ENCODE assay signal across 7 mouse cellular contexts in the genomic region with DNA sequence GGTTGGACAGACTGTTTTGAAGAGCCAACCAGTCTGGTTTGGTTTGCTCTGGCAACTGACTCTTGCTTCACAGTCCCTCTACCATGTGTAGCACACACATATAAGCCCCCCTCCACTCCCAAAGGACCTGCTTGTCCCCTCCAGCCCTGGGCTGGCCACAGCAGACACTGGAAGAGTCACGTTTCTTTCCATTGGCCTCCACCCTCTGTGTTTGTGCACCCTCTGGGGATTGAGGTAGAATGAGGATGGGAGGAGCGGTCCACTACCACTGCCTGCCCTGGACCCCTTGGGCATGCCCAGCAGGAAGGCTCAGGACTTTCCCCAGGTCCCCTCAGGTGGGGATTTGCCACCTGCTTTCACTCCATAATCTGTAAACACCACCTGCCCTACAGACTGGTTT. TPM values are rescaled to one million over a fixed set of nuclear protein-coding genes. Genes with fewer than 3 reads are reported as not detected.
A peak's percentile ranks its signal among the peaks of the same experiment; 100 is the strongest.
DNase-seq lines count a peak whose midpoint lies in the region; ATAC-seq and TF ChIP-seq lines count a peak whose summit lies in the region.

No protein-coding gene starts in this region.

- peaks cover 40% of the 10 kb centered on the region for H3K4me1 ChIP-seq in lung, embryonic 16.5 days (replicated peaks; ENCODE audit: control insufficient read depth, insufficient read depth, low read length)
- H3K4me1 ChIP-seq in heart, postnatal 0 days (ENCODE audit: control insufficient read depth, insufficient read depth), result peaks cover 7% of the 10 kb centered on the region; the same call in 1 of the 2 replicates
- peaks cover 27% of the 10 kb centered on the region for H3K4me1 ChIP-seq in liver, embryonic 11.5 days (replicated peaks; ENCODE audit: control insufficient read depth, insufficient read depth, low read length)
- H3K4me1 ChIP-seq in stomach, embryonic 15.5 days, result peaks cover 28% of the 10 kb centered on the region

- DNase-seq in lung, postnatal 36 days, result no peak
- no peak for DNase-seq in heart, postnatal 0 days (ENCODE audit: low spot score)
- no peak for DNase-seq in liver, embryonic 11.5 days (ENCODE audit: low spot score)
- DNase-seq in ovary, postnatal 14 days (ENCODE audit: low spot score), result no peak
- no peak for DNase-seq in ovary, postnatal 10 days (ENCODE audit: low spot score)

- no peaks in the 10 kb centered on the region for H3K36me3 ChIP-seq in lung, embryonic 16.5 days (ENCODE audit: control insufficient read depth, insufficient read depth, low read length)
- H3K36me3 ChIP-seq in heart, postnatal 0 days (replicated peaks; ENCODE audit: control insufficient read depth, insufficient read depth, low read length), result no peaks in the 10 kb centered on the region
- no peaks in the 10 kb centered on the region for H3K36me3 ChIP-seq in liver, embryonic 11.5 days (ENCODE audit: control insufficient read depth, insufficient read depth, low read length)
- no peaks in the 10 kb centered on the region; the same call in 1 of the 2 replicates for H3K36me3 ChIP-seq in stomach, embryonic 15.5 days

- H3K27ac ChIP-seq in lung, embryonic 16.5 days (ENCODE audit: low read length), result peak overlapping the region; percentile 97
- no peak overlapping the region for H3K27ac ChIP-seq in heart, postnatal 0 days (ENCODE audit: low read depth)
- no peak overlapping the region for H3K27ac ChIP-seq in liver, embryonic 11.5 days (ENCODE audit: low read depth, low read length)
- peak overlapping the region; percentile 92 for H3K27ac ChIP-seq in stomach, embryonic 15.5 days

- H3K9ac ChIP-seq in lung, embryonic 16.5 days (ENCODE audit: low read length), result peak overlapping the region; percentile 92
- H3K9ac ChIP-seq in heart, postnatal 0 days (replicated peaks; ENCODE audit: low read depth, low read length), result no peak overlapping the region
- no peak overlapping the region for H3K9ac ChIP-seq in liver, embryonic 11.5 days (ENCODE audit: low read depth, low read length)
- H3K9ac ChIP-seq in stomach, embryonic 15.5 days, result peak overlapping the region; percentile 23; the same call in 1 of the 2 replicates

- H3K4me3 ChIP-seq in lung, embryonic 16.5 days (ENCODE audit: low read length), result peak overlapping the region; percentile 82
- no peak overlapping the region for H3K4me3 ChIP-seq in heart, postnatal 0 days (ENCODE audit: low read depth, low read length)
- no peak overlapping the region; the same call in 1 of the 2 replicates for H3K4me3 ChIP-seq in liver, embryonic 11.5 days (ENCODE audit: low read depth, low read length)
- H3K4me3 ChIP-seq in stomach, embryonic 15.5 days (replicated peaks), result peak overlapping the region; percentile 75

- no peak for TF ChIP-seq EP300 in heart, postnatal 0 days (IDR thresholded peaks at IDR 0.05; ENCODE audit: low read depth)

- WGBS in lung, embryonic 16.5 days, result 48% methylated on average over 2 of the region's 2 CpGs
- 62% methylated on average over 2 of the region's 2 CpGs for WGBS in heart, postnatal 0 days
- WGBS in liver, embryonic 11.5 days, result 68% methylated on average over 2 of the region's 2 CpGs
- WGBS in stomach, embryonic 15.5 days, result 46% methylated on average over 2 of the region's 2 CpGs

- H3K9me3 ChIP-seq in lung, embryonic 16.5 days (ENCODE audit: control insufficient read depth, low read length), result no peaks in the 10 kb centered on the region
- no peaks in the 10 kb centered on the region for H3K9me3 ChIP-seq in heart, postnatal 0 days (replicated peaks; ENCODE audit: control insufficient read depth, low read length)
- no peaks in the 10 kb centered on the region for H3K9me3 ChIP-seq in liver, embryonic 11.5 days (ENCODE audit: control insufficient read depth, low read length)
- H3K9me3 ChIP-seq in stomach, embryonic 15.5 days, result no peaks in the 10 kb centered on the region

- no peak for ATAC-seq in lung, embryonic 16.5 days (ENCODE audit: low read depth)
- ATAC-seq in heart, postnatal 0 days (ENCODE audit: insufficient read depth, low read depth), result no peak
- ATAC-seq in liver, embryonic 11.5 days (replicated peaks; ENCODE audit: low FRiP score), result no peak
- ATAC-seq in stomach, embryonic 15.5 days (ENCODE audit: insufficient read depth, low FRiP score, low read depth), result no peak

- H3K27me3 ChIP-seq in lung, embryonic 16.5 days (ENCODE audit: control insufficient read depth, insufficient read depth, low read depth, low read length), result no peaks in the 10 kb centered on the region
- no peaks in the 10 kb centered on the region for H3K27me3 ChIP-seq in heart, postnatal 0 days (ENCODE audit: control insufficient read depth, insufficient read depth, low read length)
- H3K27me3 ChIP-seq in liver, embryonic 11.5 days (replicated peaks; ENCODE audit: control insufficient read depth, insufficient read depth, low read length), result no peaks in the 10 kb centered on the region
- no peaks in the 10 kb centered on the region for H3K27me3 ChIP-seq in stomach, embryonic 15.5 days (replicated peaks)

- H3K4me2 ChIP-seq in lung, embryonic 16.5 days (ENCODE audit: low read depth, low read length), result peak overlapping the region; percentile 96
- H3K4me2 ChIP-seq in heart, postnatal 0 days (ENCODE audit: low read depth, low read length), result peak overlapping the region; percentile 93
- H3K4me2 ChIP-seq in liver, embryonic 11.5 days, result peak overlapping the region; percentile 100
- peak overlapping the region; percentile 90 for H3K4me2 ChIP-seq in stomach, embryonic 15.5 days

- TF ChIP-seq CTCF in heart, postnatal 0 days (IDR thresholded peaks at IDR 0.05; ENCODE audit: low read depth), result no peak

RNA-seq across cellular contexts. Expression of a gene that starts 1.8 kb away (rescaled TPM):
- 23.3 and 26.7 TPM in 2 replicates for polyA plus RNA-seq in lung, embryonic 16.5 days (2015; fragmentation: Nextera tagmentation; extraction: Ambion mirVana)
- total RNA-seq in heart, postnatal 0 days (2014; rRNA removed; ENCODE audit: low replicate concordance), result 12.6 and 33.7 TPM in 2 replicates
- 4.3 TPM in 2 replicates for polyA plus RNA-seq in heart, postnatal 0 days (2015; fragmentation: Nextera tagmentation; extraction: Ambion mirVana)
- polyA plus RNA-seq in liver, embryonic 11.5 days (2014; fragmentation: Nextera tagmentation; extraction: Ambion mirVana), result 8.2 and 8.4 TPM in 2 replicates
- polyA plus RNA-seq in stomach, embryonic 15.5 days (2015; fragmentation: Nextera tagmentation; extraction: Ambion mirVana), result 16.7 and 17.4 TPM in 2 replicates

Comparison
In these comparisons a context has a peak if more than half of its experiments do, and no peak if none do; other contexts are left out.
1. H3K27ac ChIP-seq: peak in lung, embryonic 16.5 days (single experiment) and stomach, embryonic 15.5 days (single experiment); none in heart, postnatal 0 days (single experiment) and liver, embryonic 11.5 days (single experiment).
2. H3K4me3 ChIP-seq: peak in lung, embryonic 16.5 days (single experiment) and stomach, embryonic 15.5 days (single experiment); none in heart, postnatal 0 days (single experiment) and liver, embryonic 11.5 days (single experiment).
3. H3K9ac ChIP-seq: peak in lung, embryonic 16.5 days (single experiment) and stomach, embryonic 15.5 days (single experiment); none in heart, postnatal 0 days (single experiment) and liver, embryonic 11.5 days (single experiment).
4. Peak in every context shown above with its lines, with median percentiles within 50 percentile points of each other: H3K4me2 ChIP-seq.